Mouse (Mus musculus): Measurements from ENCODE around the gene Rnd2.

DNA sequence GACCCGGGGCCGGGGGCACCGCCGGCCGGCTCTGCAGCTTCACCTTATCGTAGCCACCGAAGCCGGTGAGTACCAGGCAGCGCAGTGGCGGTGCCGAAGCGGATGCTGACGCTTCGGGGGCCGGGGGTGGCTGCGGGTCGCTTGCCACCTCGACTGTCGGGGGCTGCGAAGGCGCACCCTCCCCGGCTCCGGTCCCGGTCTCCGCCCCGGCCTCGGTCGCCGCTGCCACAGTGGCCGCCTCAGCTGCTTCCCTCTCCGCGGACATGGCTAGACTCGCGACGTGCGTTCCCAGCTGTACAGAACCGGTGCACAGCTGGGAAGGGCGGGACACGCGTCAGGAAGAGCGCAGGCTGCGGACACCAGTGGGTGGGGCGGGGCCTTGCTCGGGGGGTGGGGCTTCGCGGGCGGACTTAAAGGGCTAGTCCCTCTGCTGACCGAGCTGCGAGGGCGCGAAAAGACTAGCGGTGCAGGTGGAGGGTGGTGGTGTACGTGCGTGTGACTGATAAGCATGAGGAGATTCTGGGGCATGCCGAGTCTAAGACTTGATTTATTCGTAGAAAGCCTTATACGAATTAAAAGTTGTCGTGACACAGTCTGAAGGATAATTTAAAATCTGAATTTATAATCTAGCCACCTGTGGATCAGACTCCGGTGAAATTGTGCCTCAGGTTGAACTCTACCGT, 1.2 kb downstream of the Rnd2 start, which contains the start of gene Vat1:
- TF ChIP-seq EP300 (IDR thresholded peaks at IDR 0.05; ENCODE audit: low read depth) (no peak), CTCF (IDR thresholded peaks at IDR 0.05; ENCODE audit: low read depth) (no peak)
